Mouse (Mus musculus): ENCODE data around the gene Olfr1434. TPM values are rescaled to one million over a fixed set of nuclear protein-coding genes. Genes with fewer than 3 reads are reported as not detected.

Gene Olfr1434
- polyA plus RNA-seq (2012; rRNA removed; ENCODE audit: low replicate concordance), result not detected in 2 replicates

DNA sequence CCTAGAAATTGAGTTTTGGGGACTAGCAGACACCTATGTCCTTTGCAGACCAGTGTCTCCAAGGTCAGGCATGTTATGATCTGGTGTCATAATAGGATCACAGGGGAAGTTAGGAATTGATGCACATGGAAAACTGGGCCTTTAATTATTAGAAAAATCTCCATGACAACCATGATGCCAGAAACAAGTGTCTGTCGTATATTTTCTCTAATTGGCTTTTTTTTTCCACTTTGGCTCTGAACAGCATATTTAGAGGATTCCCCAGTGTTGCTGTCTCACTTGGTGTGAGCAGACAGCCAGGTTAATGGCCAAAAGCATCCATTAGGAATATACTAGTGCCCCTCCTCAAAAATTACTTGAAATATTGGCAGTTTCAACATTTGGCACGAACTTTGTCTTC is at the start of gene Olfr1434:
TSS of gene Olfr1434 (plus strand) at position 301 of the 400 bp plus-strand sequence.

DNA sequence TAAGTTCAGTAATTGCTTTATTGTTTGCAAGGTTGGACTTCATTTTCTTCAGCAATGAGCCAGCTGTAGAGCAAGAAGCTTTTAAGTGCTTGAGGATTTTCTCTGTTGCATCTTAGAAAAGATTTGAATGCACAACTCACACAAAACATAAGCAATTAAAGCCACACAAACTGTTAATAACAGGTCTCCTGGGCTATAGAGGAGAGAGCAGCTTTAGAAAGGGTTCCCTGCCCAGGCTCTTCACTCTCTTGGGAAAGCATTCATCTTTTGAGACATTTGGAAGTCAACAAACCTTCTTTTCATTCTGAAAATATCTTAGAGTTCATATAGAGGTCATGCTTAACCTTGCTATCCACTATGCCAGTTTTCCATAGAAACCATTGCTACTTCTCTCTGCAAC is 47.2 kb upstream of the Olfr1434 start, which contains the start of gene Olfr1432:
TSS of gene Olfr1432 (minus strand) at position 101 of the 400 bp plus-strand sequence.

DNA sequence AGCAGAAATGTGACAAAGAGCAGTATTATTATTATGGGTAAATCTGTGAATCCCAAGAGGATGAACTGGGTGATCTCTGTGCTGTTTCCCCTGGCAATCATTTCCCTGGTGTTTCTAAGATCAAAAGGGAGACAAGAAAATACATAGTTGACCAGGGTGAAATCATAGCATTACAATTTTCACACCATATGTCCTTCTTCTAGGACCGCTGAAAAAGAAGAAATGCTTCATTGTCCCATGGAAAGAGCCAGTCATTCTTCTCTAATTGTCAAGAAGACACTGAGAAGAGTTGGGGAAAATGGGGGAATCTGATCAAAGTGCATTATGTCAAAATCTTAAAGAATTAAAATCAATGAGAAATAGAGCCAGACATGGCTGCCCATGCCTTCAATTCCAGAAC is 38.1 kb upstream of the Olfr1434 start, which contains the start of gene Olfr262:
TSS of gene Olfr262 (minus strand) at position 101 of the 400 bp plus-strand sequence.

DNA sequence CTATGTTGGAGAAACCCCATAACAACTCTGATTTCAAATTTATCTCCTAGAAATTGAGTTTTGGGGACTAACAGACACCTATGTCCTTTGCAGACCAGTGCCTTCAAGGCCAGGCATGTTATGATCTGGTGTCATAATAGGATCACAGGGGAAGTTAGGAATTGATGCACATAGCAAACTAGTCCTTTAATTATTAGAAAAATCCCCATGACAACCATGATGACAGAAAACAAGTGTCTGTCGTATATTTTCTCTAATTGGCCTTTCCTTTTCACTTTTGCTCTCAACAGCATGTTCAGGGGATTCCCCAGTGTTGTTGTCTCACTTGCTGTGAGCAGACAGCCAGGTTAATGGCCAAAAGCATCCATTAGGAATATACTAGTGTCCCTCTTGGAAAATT is 18.9 kb upstream of the Olfr1434 start, which contains the start of gene Olfr235:
TSS of gene Olfr235 (plus strand) at position 301 of the 400 bp plus-strand sequence.

DNA sequence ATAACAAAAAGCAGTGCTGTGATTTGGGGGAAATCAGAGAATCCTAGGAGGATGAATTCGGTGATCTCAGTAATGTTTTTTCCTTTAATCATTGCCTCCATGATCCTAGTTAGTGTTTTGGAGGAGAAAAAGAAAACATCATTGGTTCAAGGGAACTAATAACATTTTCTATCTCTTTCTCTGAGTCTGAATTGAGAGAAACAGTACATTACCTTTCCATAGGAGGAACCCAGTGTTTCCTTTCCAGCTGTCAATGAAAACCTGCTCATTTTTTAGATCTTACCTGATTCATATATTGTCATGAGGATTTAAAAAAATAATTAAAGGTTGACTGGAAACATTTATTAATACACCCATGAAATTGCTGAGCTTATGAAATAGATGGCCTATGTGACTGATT is 19.4 kb downstream of the Olfr1434 start, which contains the start of gene Olfr1436:
TSS of gene Olfr1436 (minus strand) at position 101 of the 400 bp plus-strand sequence.

DNA sequence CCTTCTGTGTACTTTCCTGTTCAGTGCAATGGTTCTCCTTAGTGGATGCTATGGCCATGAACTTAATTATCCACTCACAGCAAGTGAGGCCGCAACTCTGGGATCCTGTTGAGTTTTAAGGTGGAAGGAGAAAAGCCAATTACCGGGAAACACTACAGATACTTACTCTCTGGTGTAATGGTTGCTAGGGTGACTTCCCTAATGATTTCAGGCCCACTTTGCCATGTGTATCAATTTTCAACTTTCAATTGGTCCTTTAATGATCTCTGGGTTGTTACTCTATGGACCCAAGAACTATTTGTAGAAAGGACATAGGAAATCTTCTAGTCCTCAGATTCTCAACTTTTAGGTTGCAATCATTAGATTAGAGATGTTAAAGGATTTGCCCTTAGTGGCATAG is 45.3 kb downstream of the Olfr1434 start, which contains the start of gene Olfr1437:
TSS of gene Olfr1437 (minus strand) at position 101 of the 400 bp plus-strand sequence.

Other genes with a start within 250 kb of the Olfr1434 start
- gene Olfr1423, start 238.5 kb upstream of the Olfr1434 start, polyA plus RNA-seq (2012; rRNA removed; ENCODE audit: low replicate concordance), result not detected in 2 replicates
- not detected in 2 replicates for gene Olfr1424, start 217.2 kb upstream of the Olfr1434 start, polyA plus RNA-seq (2012; rRNA removed; ENCODE audit: low replicate concordance)
- not detected in 2 replicates for gene Olfr1425, start 202.1 kb upstream of the Olfr1434 start, polyA plus RNA-seq (2012; rRNA removed; ENCODE audit: low replicate concordance)
- not detected in 2 replicates for gene Olfr1426, start 187.8 kb upstream of the Olfr1434 start, polyA plus RNA-seq (2012; rRNA removed; ENCODE audit: low replicate concordance)
- gene Olfr1427, start 176.5 kb upstream of the Olfr1434 start, polyA plus RNA-seq (2012; rRNA removed; ENCODE audit: low replicate concordance), result not detected in 2 replicates
- gene Olfr1428, start 164.0 kb upstream of the Olfr1434 start, polyA plus RNA-seq (2012; rRNA removed; ENCODE audit: low replicate concordance), result not detected in 2 replicates
- not detected in 2 replicates for gene Olfr76, start 156.7 kb upstream of the Olfr1434 start, polyA plus RNA-seq (2012; rRNA removed; ENCODE audit: low replicate concordance)
- gene Olfr1555-ps1, start 109.7 kb upstream of the Olfr1434 start, polyA plus RNA-seq (2012; rRNA removed; ENCODE audit: low replicate concordance), result not detected in 2 replicates
- not detected in 2 replicates for gene Olfr1431, start 79.2 kb upstream of the Olfr1434 start, polyA plus RNA-seq (2012; rRNA removed; ENCODE audit: low replicate concordance)
- gene Olfr1432, start 47.3 kb upstream of the Olfr1434 start, polyA plus RNA-seq (2012; rRNA removed; ENCODE audit: low replicate concordance), result not detected in 2 replicates
- not detected in 2 replicates for gene Olfr262, start 38.2 kb upstream of the Olfr1434 start, polyA plus RNA-seq (2012; rRNA removed; ENCODE audit: low replicate concordance)
- not detected in 2 replicates for gene Olfr235, start 18.8 kb upstream of the Olfr1434 start, polyA plus RNA-seq (2012; rRNA removed; ENCODE audit: low replicate concordance)
- gene Olfr1436, start 19.3 kb downstream of the Olfr1434 start, polyA plus RNA-seq (2012; rRNA removed; ENCODE audit: low replicate concordance), result not detected in 2 replicates
- not detected in 2 replicates for gene Olfr1437, start 45.2 kb downstream of the Olfr1434 start, polyA plus RNA-seq (2012; rRNA removed; ENCODE audit: low replicate concordance)
- gene Olfr1438-ps1, start 56.1 kb downstream of the Olfr1434 start, polyA plus RNA-seq (2012; rRNA removed; ENCODE audit: low replicate concordance), result not detected in 2 replicates
- gene Olfr1440, start 107.4 kb downstream of the Olfr1434 start, polyA plus RNA-seq (2012; rRNA removed; ENCODE audit: low replicate concordance), result not detected in 2 replicates
- not detected in 2 replicates for gene Olfr1441, start 137.6 kb downstream of the Olfr1434 start, polyA plus RNA-seq (2012; rRNA removed; ENCODE audit: low replicate concordance)
- not detected in 2 replicates for gene Pfpl, start 148.1 kb downstream of the Olfr1434 start, polyA plus RNA-seq (2012; rRNA removed; ENCODE audit: low replicate concordance)
- 13.1 and 25.0 TPM in 2 replicates for gene Mpeg1, start 180.9 kb downstream of the Olfr1434 start, polyA plus RNA-seq (2012; rRNA removed; ENCODE audit: low replicate concordance)
- gene Dtx4, start 221.6 kb downstream of the Olfr1434 start, polyA plus RNA-seq (2012; rRNA removed; ENCODE audit: low replicate concordance), result 21.0 and 21.7 TPM in 2 replicates